Mouse (Mus musculus) ES-E14 (cell line): ENCODE data around the gene Micu2. TPM values are rescaled to one million over a fixed set of nuclear protein-coding genes. Genes with fewer than 3 reads are reported as not detected.

Experiments used
- DNase-seq: peaks from one replicate; pipeline ENCODE4 v3.0.0-alpha.2; 2013; ENCODE audit warnings: low read depth, low spot score
- H3K27ac ChIP-seq: 2 replicates; pipeline ENCODE4 v1.5.1; 2012; ENCODE audit warnings: low read depth, mild to moderate bottlenecking, low read length, moderate library complexity, mixed read lengths; ENCODE audit not compliant: poor library complexity, insufficient read depth, severe bottlenecking
- H3K36me3 ChIP-seq: 2 replicates; pipeline ENCODE4 v1.6.1; 2012; ENCODE audit warnings: mild to moderate bottlenecking, low read length, moderate library complexity, mixed read lengths; ENCODE audit not compliant: control insufficient read depth, poor library complexity, insufficient read depth, severe bottlenecking
- H3K4me1 ChIP-seq, 2 experiments: fragments of 150-350 bp in 1 of 2; sonication (generic) in 1 of 2; 2 replicates each; pipeline ENCODE4 v1.6.1; 2012; ENCODE audit warnings: low read length in 2 of 2, mild to moderate bottlenecking in 1 of 2, mixed read lengths in 1 of 2; ENCODE audit not compliant: control insufficient read depth in 2 of 2, insufficient read depth in 2 of 2, poor library complexity in 1 of 2
- H3K4me3 ChIP-seq, 2 experiments: fragments of 150-350 bp in 1 of 2; sonication (generic) in 1 of 2; 2 replicates each; pipeline ENCODE4 v1.5.1; 2012; ENCODE audit warnings: low read length in 2 of 2, low read depth in 1 of 2, mild to moderate bottlenecking in 1 of 2, mixed read lengths in 1 of 2; ENCODE audit not compliant: insufficient read depth in 1 of 2, poor library complexity in 1 of 2, severe bottlenecking in 1 of 2
- H3K9ac ChIP-seq: 2 replicates; pipeline ENCODE4 v1.6.1; 2012; ENCODE audit warnings: low read depth, mild to moderate bottlenecking, low read length, mixed read lengths; ENCODE audit not compliant: poor library complexity, insufficient read depth, severe bottlenecking
- H3K9me3 ChIP-seq: fragments of 150-350 bp; sonication (generic); 2 replicates; pipeline ENCODE4 v1.6.1; 2012; ENCODE audit warnings: low read depth, mild to moderate bottlenecking, low read length; ENCODE audit not compliant: control insufficient read depth, insufficient read depth
- CHD2 ChIP-seq: IDR thresholded peaks from 2 replicates; pipeline ENCODE4 v1.6.1; 2014; ENCODE audit warnings: mild to moderate bottlenecking, low read depth, low read length, inconsistent platforms
- MAFK ChIP-seq: IDR thresholded peaks from 2 replicates; pipeline ENCODE4 v1.6.1; 2014; ENCODE audit warnings: mild to moderate bottlenecking, low read depth, low read length, inconsistent platforms; ENCODE audit not compliant: insufficient read depth
- ZNF384 ChIP-seq: IDR thresholded peaks from 2 replicates; pipeline ENCODE4 v1.6.1; 2012; ENCODE audit warnings: low read depth, low read length, inconsistent platforms
- in situ Hi-C, 2 experiments: fragments of 600-800 bp; cut with MboI; formaldehyde crosslinking; loops; one replicate each; pipeline ENCODE4 v1.15.1; 2025; ENCODE audit warnings: low sequenced_read_pairs in 2 of 2, inconsistent platforms in 1 of 2; ENCODE audit not compliant: unreplicated experiment in 2 of 2
- total RNA-seq: library from RNA; depleted of rRNA; stranded (reverse); fragments of 300-350 nt; gene quantifications from 2 replicates; pipeline ENCODE4 v1.2.3, GENCODE M21; 2012; rRNA removed

Gene Micu2
- total RNA-seq, 1 experiment, result 7.6 TPM

DNA sequence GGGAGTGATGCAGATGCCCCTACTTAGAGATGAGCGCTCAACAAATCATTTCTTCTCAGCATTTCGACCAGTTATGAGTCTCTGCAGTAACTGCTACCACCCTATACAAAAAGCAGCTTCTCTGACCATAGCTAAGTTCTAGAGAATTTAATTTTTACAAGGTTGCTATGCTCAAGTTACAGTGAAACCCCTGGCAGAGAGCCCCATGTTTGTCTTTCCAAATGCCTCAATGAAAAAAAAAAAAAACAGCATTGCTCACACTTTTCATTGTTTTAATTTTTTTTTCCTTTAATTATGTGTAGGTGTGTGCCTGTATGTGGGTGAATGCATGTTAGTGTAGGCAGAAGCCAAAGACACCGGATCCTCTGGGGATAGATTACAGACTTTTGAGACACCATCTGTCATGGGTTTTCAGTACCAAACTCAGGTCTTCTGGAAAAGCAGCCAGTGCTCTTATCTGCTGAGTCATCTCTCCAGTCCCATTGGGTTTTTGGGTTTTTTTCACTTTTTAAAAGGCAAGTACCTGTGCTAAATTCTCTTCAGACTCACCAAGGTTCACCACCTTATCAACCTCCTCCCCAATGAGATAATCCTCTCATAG lies 132.3 kb downstream of the Micu2 start:
- TF ChIP-seq MAFK (peak; percentile 76), CHD2 (no peak), ZNF384 (0 out of 2 replicates have a peak, but pooled peaks have one; percentile 5)

More for the DNA sequence above, 132.3 kb downstream of the Micu2 start:
- no peak overlapping the region for H3K4me3 ChIP-seq
- peaks cover 3% of the 10 kb centered on the region for H3K36me3 ChIP-seq
- H3K4me1 ChIP-seq, result 0 out of 4 replicates have a peak, but pooled peaks cover 0 to 2% of the 10 kb centered on the region in 2 experiments
- DNase-seq, result no peak
- H3K27ac ChIP-seq, result peak overlapping the region; percentile 43; the same call in 1 of the 2 replicates
- in situ Hi-C loops, result no loop called here
- H3K9ac ChIP-seq, result no peak overlapping the region
- H3K9me3 ChIP-seq, result no peaks in the 10 kb centered on the region

Other genes with a start within 250 kb of the Micu2 start
- 6.1 and 9.1 TPM in 2 replicates for gene Lats2, start 240.9 kb downstream of the Micu2 start, total RNA-seq
- 117 and 169 TPM in 2 replicates for gene Sap18, start 201.1 kb downstream of the Micu2 start, total RNA-seq
- gene Ska3, start 173.1 kb downstream of the Micu2 start, total RNA-seq, result 19.1 and 26.4 TPM in 2 replicates
- gene Mrpl57, start 173.0 kb downstream of the Micu2 start, total RNA-seq, result 67.8 and 149 TPM in 2 replicates
- gene Zdhhc20, start 109.0 kb downstream of the Micu2 start, total RNA-seq, result 22.7 and 35.1 TPM in 2 replicates
- not detected in 2 replicates for gene Fgf9, start 71.3 kb upstream of the Micu2 start, total RNA-seq